Mouse (Mus musculus) lung, adult 2 months (tissue): ENCODE measurements around the gene Rnf115.

ENCODE experiments used
- CTCF ChIP-seq: fragments of 200-500 bp; IDR thresholded peaks from 2 replicates; pipeline ENCODE4 v1.5.1; 2011; ENCODE audit warnings: mild to moderate bottlenecking, low read length, control low read depth; ENCODE audit not compliant: insufficient read depth
- POLR2A ChIP-seq: fragments of 200-500 bp; IDR thresholded peaks from 2 replicates; pipeline ENCODE4 v1.6.1; 2011; ENCODE audit warnings: low read depth, mild to moderate bottlenecking, control low read depth, low read length, borderline replicate concordance; ENCODE audit errors: extremely low read depth

GRCm38 (mm10) chr3:96782236-96782635 lies 54.8 kb downstream of the Rnf115 start:
- TF ChIP-seq CTCF, result no peak
- TF ChIP-seq POLR2A, result no peak
